Mouse (Mus musculus): ENCODE results near the gene Tmem231.

DNA sequence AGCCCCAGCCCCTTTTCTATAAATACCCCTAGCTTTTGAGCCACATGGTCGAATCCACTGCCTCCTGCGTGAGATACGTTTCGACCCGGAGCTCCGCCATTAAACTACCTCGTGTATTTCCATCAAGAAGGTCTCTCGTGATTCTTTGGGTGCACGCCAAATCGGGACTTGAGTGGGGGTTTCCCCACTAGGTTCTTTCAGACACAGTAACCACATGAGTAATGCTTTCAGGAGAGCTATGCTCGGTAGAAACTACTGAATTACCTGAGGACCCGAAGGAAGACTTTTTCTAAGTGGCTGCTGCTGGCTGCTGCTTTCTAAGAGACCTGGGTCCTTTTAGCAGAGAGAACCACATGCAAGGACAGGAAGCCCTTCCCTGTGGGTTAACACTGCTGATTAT is 40.5 kb upstream of the Tmem231 start:
- no peak for TF ChIP-seq CTCF (IDR thresholded peaks at IDR 0.05; ENCODE audit: borderline replicate concordance, extremely low read depth, insufficient read depth, insufficient read length)
- TF ChIP-seq POLR2A (IDR thresholded peaks at IDR 0.05; ENCODE audit: borderline replicate concordance, extremely low read depth, insufficient read depth, insufficient read length, poor library complexity, severe bottlenecking), result no peak

All from brain, embryonic 14.5 days (tissue).